Mouse (Mus musculus): ENCODE measurements at regions not wholly inside any gene's neighbourhood (a gene's known extent, or its start where the extent isn't known, plus 50 kb on each side); places are given as distances from the start of the nearest gene placed in this dataset.

DNA sequence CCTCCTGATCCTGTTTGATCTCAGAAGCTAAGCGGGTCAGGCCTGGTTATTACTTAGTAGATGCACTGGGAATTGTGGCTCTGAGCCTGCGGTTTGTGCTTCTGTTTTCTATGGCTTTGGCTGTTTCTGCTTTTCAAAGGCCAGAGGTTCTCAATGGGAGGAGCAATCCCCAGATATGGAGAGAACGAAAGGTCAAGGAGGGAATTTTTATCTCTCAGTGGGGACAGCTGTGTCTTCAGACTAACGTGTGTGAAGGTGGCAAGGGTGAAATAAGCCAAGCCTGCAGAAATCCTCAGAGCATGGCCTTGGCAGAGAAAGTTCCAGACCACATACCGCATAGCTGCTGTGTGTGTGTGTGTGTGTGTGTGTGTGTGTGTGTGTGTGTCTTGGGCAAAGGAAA, 375.0 kb upstream of the Fam19a5 start:
- H3K4me1 ChIP-seq (ENCODE audit: insufficient read depth, low read depth, low read length), result no peaks in the 10 kb centered on the region
- no peak overlapping the region for H3K9ac ChIP-seq (replicated peaks; ENCODE audit: low read depth)
- no peaks in the 10 kb centered on the region for H3K27me3 ChIP-seq (replicated peaks; ENCODE audit: insufficient read depth, low read length)
- no peak overlapping the region for H3K4me3 ChIP-seq (ENCODE audit: low read depth, low read length)
- 63% methylated on average over 5 of the region's 5 CpGs for WGBS
- H3K9me3 ChIP-seq (ENCODE audit: low read length), result no peaks in the 10 kb centered on the region
- DNase-seq (ENCODE audit: low spot score), result no peak
- H3K27ac ChIP-seq (ENCODE audit: low read length), result no peak overlapping the region
- H3K36me3 ChIP-seq (ENCODE audit: insufficient read depth, low read length), result no peaks in the 10 kb centered on the region
- no peak for ATAC-seq
- H3K4me2 ChIP-seq (replicated peaks; ENCODE audit: low read depth, low read length), result no peak overlapping the region
- TF ChIP-seq CTCF (IDR thresholded peaks at IDR 0.05) (no peak), EP300 (IDR thresholded peaks at IDR 0.05) (no peak)

DNA sequence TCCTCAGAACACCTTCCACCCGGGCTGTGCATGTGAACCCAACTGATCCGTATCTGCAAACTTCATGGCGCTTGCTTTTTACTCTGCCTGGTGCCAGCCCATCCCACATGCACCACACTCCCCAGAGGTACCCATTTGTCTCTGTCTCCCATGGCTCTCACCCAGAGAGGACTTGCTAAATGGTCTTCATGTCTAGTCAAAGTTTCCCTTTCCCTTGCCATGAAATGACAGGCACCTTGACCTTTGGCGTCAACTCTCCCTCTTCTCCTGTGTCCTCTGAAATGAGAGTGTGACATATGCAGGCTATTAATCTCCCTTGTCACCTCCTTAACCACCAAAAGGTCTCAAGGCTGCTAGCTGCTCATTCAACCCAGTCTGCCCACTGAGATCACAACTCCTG, 373.2 kb upstream of the Fam19a5 start:
- ATAC-seq (no peak), DNase-seq (ENCODE audit: low spot score) (no peak)
- Histone ChIP-seq H3K36me3 (ENCODE audit: insufficient read depth, low read length) (no peaks in the 10 kb centered on the region), H3K9me3 (ENCODE audit: low read length) (no peaks in the 10 kb centered on the region), H3K4me1 (ENCODE audit: insufficient read depth, low read depth, low read length) (no peaks in the 10 kb centered on the region), H3K9ac (replicated peaks; ENCODE audit: low read depth) (no peak overlapping the region), H3K27ac (ENCODE audit: low read length) (no peak overlapping the region), H3K27me3 (replicated peaks; ENCODE audit: insufficient read depth, low read length) (no peaks in the 10 kb centered on the region), H3K4me3 (ENCODE audit: low read depth, low read length) (no peak overlapping the region), H3K4me2 (replicated peaks; ENCODE audit: low read depth, low read length) (no peak overlapping the region)
- TF ChIP-seq EP300 (IDR thresholded peaks at IDR 0.05) (no peak), CTCF (IDR thresholded peaks at IDR 0.05) (no peak)
- WGBS, result 44% methylated on average over 4 of the region's 4 CpGs

DNA sequence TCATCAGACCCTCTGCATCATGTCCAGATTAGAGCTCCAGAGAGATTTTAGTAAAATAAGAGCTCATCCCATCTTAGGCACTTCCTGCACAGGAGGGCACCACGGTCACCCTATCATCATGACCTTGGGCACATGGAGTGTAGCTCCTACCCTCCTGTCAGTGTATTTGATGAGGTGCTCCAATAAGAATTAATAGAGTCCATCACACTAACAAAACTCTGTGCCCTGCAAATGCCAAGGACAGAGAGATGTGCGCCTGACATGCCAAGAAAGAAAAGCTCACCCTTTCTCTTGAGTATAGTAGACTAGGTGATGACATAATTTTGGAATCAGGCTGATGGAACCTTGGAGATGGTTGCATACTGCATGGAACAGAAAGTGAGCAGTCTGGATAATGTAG, 371.0 kb upstream of the Fam19a5 start:
- no peak overlapping the region for H3K4me3 ChIP-seq (ENCODE audit: low read depth, low read length)
- DNase-seq (ENCODE audit: low spot score) (no peak), ATAC-seq (no peak)
- H3K36me3 ChIP-seq (ENCODE audit: insufficient read depth, low read length), result no peaks in the 10 kb centered on the region
- H3K4me2 ChIP-seq (replicated peaks; ENCODE audit: low read depth, low read length), result no peak overlapping the region
- H3K9me3 ChIP-seq (ENCODE audit: low read length), result no peaks in the 10 kb centered on the region
- H3K27me3 ChIP-seq (replicated peaks; ENCODE audit: insufficient read depth, low read length), result no peaks in the 10 kb centered on the region
- no peak overlapping the region for H3K27ac ChIP-seq (ENCODE audit: low read length)
- TF ChIP-seq EP300 (IDR thresholded peaks at IDR 0.05) (no peak), CTCF (IDR thresholded peaks at IDR 0.05) (no peak)
- H3K9ac ChIP-seq (replicated peaks; ENCODE audit: low read depth), result no peak overlapping the region
- 87% methylated on average over 2 of the region's 2 CpGs for WGBS
- no peaks in the 10 kb centered on the region for H3K4me1 ChIP-seq (ENCODE audit: insufficient read depth, low read depth, low read length)

DNA sequence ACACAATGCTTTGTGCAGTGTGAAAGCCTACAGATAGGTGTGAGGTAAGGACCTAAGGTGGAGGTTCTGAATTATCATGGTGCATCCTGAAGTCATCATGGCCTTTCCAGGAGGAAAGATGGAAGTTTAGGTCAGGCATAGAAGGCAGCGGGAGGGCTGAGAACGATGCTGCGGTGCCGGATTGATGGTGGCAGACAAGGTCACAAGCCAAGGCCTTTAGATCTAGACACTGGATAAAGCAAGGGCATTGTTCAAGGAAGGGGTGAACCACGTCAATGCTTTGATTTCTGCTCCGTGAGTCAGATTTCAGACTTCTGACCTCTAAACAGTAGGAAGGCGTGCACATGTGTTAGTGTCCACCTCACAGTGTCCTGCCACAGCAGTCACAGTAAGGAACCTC, 365.5 kb upstream of the Fam19a5 start:
- Histone ChIP-seq H3K27me3 (replicated peaks; ENCODE audit: insufficient read depth, low read length) (no peaks in the 10 kb centered on the region), H3K9ac (replicated peaks; ENCODE audit: low read depth) (no peak overlapping the region), H3K36me3 (ENCODE audit: insufficient read depth, low read length) (no peaks in the 10 kb centered on the region), H3K27ac (ENCODE audit: low read length) (no peak overlapping the region), H3K9me3 (ENCODE audit: low read length) (no peaks in the 10 kb centered on the region), H3K4me2 (replicated peaks; ENCODE audit: low read depth, low read length) (no peak overlapping the region), H3K4me1 (ENCODE audit: insufficient read depth, low read depth, low read length) (no peaks in the 10 kb centered on the region), H3K4me3 (ENCODE audit: low read depth, low read length) (no peak overlapping the region)
- DNase-seq (ENCODE audit: low spot score) (no peak), ATAC-seq (no peak)
- TF ChIP-seq CTCF (IDR thresholded peaks at IDR 0.05), result no peak
- no peak for TF ChIP-seq EP300 (IDR thresholded peaks at IDR 0.05)
- WGBS, result 79% methylated on average over 7 of the region's 7 CpGs

DNA sequence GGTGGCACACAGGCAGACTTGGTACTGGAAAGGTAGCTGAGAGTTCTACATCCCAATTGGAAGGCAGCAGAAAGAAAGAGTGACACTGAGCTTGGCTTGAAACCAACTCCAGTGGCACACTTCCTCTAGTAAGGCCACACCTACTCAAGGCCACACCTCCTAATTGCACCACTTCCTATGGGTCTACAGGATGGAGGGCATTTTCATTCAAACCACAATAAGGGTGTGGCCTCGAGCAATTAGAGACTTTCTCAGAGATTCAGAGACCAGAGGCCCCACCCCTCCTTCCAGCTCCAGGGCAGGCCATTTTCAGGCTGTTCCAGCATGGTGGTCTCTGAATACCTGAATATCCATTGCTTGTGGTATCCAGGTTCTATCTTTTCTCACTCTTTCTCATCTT, 363.3 kb upstream of the Fam19a5 start:
- H3K4me3 ChIP-seq (ENCODE audit: low read depth, low read length), result no peak overlapping the region
- no peaks in the 10 kb centered on the region for H3K27me3 ChIP-seq (replicated peaks; ENCODE audit: insufficient read depth, low read length)
- no peaks in the 10 kb centered on the region for H3K9me3 ChIP-seq (ENCODE audit: low read length)
- H3K27ac ChIP-seq (ENCODE audit: low read length), result no peak overlapping the region
- ATAC-seq, result no peak
- H3K4me2 ChIP-seq (replicated peaks; ENCODE audit: low read depth, low read length), result no peak overlapping the region
- no peak overlapping the region for H3K9ac ChIP-seq (replicated peaks; ENCODE audit: low read depth)
- no peak for DNase-seq (ENCODE audit: low spot score)
- WGBS, result 52% methylated on average over 1 of the region's 1 CpGs
- H3K4me1 ChIP-seq (ENCODE audit: insufficient read depth, low read depth, low read length), result no peaks in the 10 kb centered on the region
- TF ChIP-seq CTCF (IDR thresholded peaks at IDR 0.05) (no peak), EP300 (IDR thresholded peaks at IDR 0.05) (no peak)
- H3K36me3 ChIP-seq (ENCODE audit: insufficient read depth, low read length), result no peaks in the 10 kb centered on the region

DNA sequence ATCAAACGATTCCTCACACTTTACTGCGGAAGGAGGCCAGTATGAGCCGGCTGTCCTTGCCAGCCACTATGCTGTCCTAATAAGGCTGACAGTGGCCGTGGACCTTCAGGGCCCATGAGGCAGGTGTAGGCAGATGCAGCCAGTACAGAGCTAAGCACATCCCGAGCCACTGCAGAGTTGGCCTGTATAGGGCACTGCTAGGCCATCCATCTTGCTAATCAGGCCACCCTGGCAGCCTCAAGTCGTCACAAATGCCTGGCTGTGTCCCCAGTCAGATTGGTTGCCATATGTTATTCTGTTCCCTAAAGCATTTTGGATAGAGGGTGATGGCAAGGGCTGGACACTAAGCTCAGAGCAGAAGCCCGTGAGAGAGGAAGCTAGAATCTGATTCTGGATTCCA, 359.9 kb upstream of the Fam19a5 start:
- no peak for TF ChIP-seq CTCF (IDR thresholded peaks at IDR 0.05)
- no peak for TF ChIP-seq EP300 (IDR thresholded peaks at IDR 0.05)
- no peak overlapping the region for H3K4me3 ChIP-seq (ENCODE audit: low read depth, low read length)
- H3K27me3 ChIP-seq (replicated peaks; ENCODE audit: insufficient read depth, low read length), result no peaks in the 10 kb centered on the region
- no peaks in the 10 kb centered on the region for H3K9me3 ChIP-seq (ENCODE audit: low read length)
- no peak overlapping the region for H3K27ac ChIP-seq (ENCODE audit: low read length)
- H3K4me2 ChIP-seq (replicated peaks; ENCODE audit: low read depth, low read length), result no peak overlapping the region
- no peaks in the 10 kb centered on the region for H3K4me1 ChIP-seq (ENCODE audit: insufficient read depth, low read depth, low read length)
- DNase-seq (ENCODE audit: low spot score), result no peak
- no peak overlapping the region for H3K9ac ChIP-seq (replicated peaks; ENCODE audit: low read depth)
- ATAC-seq, result no peak
- WGBS, result 49% methylated on average over 7 of the region's 7 CpGs
- no peaks in the 10 kb centered on the region for H3K36me3 ChIP-seq (ENCODE audit: insufficient read depth, low read length)

DNA sequence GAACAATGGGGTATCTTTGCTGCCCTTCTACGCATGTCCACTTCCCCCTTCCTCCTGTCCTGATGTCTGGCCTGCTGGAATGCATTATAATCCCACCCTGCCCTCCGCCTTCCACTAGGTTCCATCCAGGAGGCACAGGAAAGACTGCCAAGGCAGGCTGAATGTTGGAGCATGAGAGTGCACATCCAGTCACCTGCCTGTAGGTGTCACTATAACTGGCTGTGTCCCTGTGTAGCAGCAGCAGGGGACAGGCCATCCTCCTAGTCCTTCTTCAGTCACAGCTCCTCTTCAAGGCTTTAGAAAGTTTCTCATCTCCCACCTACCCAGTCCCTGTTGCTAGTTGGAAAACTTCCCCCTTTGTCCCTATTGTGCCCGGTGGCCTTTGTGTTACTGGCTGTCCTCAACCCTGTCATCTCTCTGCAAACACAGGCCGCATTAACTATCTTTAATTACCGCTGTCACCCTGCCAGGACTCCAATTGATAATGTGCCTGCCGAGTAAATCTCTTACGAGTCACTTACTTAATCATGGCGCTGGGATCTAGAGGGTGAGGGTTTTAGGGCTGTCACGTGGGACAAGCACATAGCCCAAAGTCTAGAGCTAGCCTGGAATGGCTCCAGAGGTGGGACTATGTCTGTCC, 355.2 kb upstream of the Fam19a5 start:
- Histone ChIP-seq H3K9ac (replicated peaks; ENCODE audit: low read depth) (no peak overlapping the region), H3K4me1 (ENCODE audit: insufficient read depth, low read depth, low read length) (no peaks in the 10 kb centered on the region), H3K27me3 (replicated peaks; ENCODE audit: insufficient read depth, low read length) (no peaks in the 10 kb centered on the region), H3K36me3 (ENCODE audit: insufficient read depth, low read length) (no peaks in the 10 kb centered on the region), H3K4me3 (ENCODE audit: low read depth, low read length) (no peak overlapping the region), H3K27ac (ENCODE audit: low read length) (no peak overlapping the region), H3K9me3 (ENCODE audit: low read length) (no peaks in the 10 kb centered on the region), H3K4me2 (replicated peaks; ENCODE audit: low read depth, low read length) (no peak overlapping the region)
- ATAC-seq (no peak), DNase-seq (ENCODE audit: low spot score) (no peak)
- 61% methylated on average over 9 of the region's 9 CpGs for WGBS
- TF ChIP-seq EP300 (IDR thresholded peaks at IDR 0.05) (no peak), CTCF (IDR thresholded peaks at IDR 0.05) (peak; percentile 52)

Measured in lung, postnatal 0 days (tissue).